Mouse (Mus musculus) CH12.LX (cell line): Measurements from ENCODE around the gene Adgrl3. TPM values are rescaled to one million over a fixed set of nuclear protein-coding genes. Genes with fewer than 3 reads are reported as not detected.

Source experiments
- DNase-seq: peaks from one replicate; pipeline ENCODE4 v3.0.0-alpha.2; 2013; ENCODE audit errors: extremely low read depth
- H3K27ac ChIP-seq: 2 replicates; pipeline ENCODE4 v1.5.1; 2012; ENCODE audit warnings: low read depth, mild to moderate bottlenecking, control low read depth, moderate library complexity; ENCODE audit not compliant: insufficient read depth
- H3K27me3 ChIP-seq: replicated peaks from 2 replicates; pipeline ENCODE3; 2012; ENCODE audit warnings: inconsistent platforms
- H3K36me3 ChIP-seq, 2 experiments: replicated peaks in 1 of 2; 2 replicates each; pipeline versions ENCODE3 to v1.6.1; 2012; ENCODE audit warnings: inconsistent platforms in 1 of 2, low read length in 1 of 2, mild to moderate bottlenecking in 1 of 2, mixed read lengths in 1 of 2, moderate library complexity in 1 of 2; ENCODE audit not compliant: control insufficient read depth in 1 of 2, insufficient read depth in 1 of 2
- H3K4me1 ChIP-seq, 2 experiments: 2 replicates each; pipeline ENCODE4 v1.6.1; 2012; ENCODE audit warnings: inconsistent platforms in 1 of 2, moderate library complexity in 1 of 2; ENCODE audit not compliant: insufficient read depth in 2 of 2, control insufficient read depth in 1 of 2
- H3K4me2 ChIP-seq: 2 replicates; pipeline ENCODE4 v1.6.1; 2012; ENCODE audit warnings: low read depth, mild to moderate bottlenecking, control low read depth; ENCODE audit not compliant: poor library complexity, insufficient read depth, severe bottlenecking
- H3K4me3 ChIP-seq, 3 experiments: fragments of 150-350 bp in 1 of 3; sonication (generic) in 1 of 3; replicated peaks in 1 of 3; 2 replicates each; pipeline versions ENCODE3 to v1.5.1; 2011 to 2012; ENCODE audit warnings: low read depth in 2 of 3, low read length in 2 of 3, mild to moderate bottlenecking in 2 of 3, moderate library complexity in 2 of 3, control low read depth in 1 of 3, improper control_type of control experiment in 1 of 3, inconsistent platforms in 1 of 3, mixed read lengths in 1 of 3; ENCODE audit not compliant: poor library complexity in 1 of 3
- H3K79me2 ChIP-seq: replicated peaks from 2 replicates; pipeline ENCODE4 v1.6.1; 2012; ENCODE audit warnings: mild to moderate bottlenecking, moderate library complexity; ENCODE audit not compliant: control insufficient read depth, poor library complexity, insufficient read depth, severe bottlenecking; ENCODE audit errors: extremely low read depth
- H3K9ac ChIP-seq: 2 replicates; pipeline ENCODE4 v1.6.1; 2012; ENCODE audit warnings: low read depth, mild to moderate bottlenecking, control low read depth, moderate library complexity; ENCODE audit not compliant: insufficient read depth
- H3K9me3 ChIP-seq: replicated peaks from 2 replicates; pipeline ENCODE3; 2012; ENCODE audit warnings: low read length, inconsistent platforms, mixed read lengths
- BHLHE40 ChIP-seq: IDR thresholded peaks from 2 replicates; pipeline ENCODE4 v1.6.1; 2011; ENCODE audit warnings: mild to moderate bottlenecking, low read depth, low read length, improper control_type of control experiment
- CHD1 ChIP-seq: IDR thresholded peaks from 2 replicates; pipeline ENCODE4 v1.6.1; 2012; ENCODE audit warnings: low read depth, low read length, improper control_type of control experiment, inconsistent platforms
- CTCF ChIP-seq, 2 experiments: IDR thresholded peaks in 1 of 2; conservative IDR thresholded peaks in 1 of 2; 2 replicates each; pipeline ENCODE4 v1.5.1; 2011 to 2012; ENCODE audit warnings: low read depth in 2 of 2, low read length in 2 of 2, improper control_type of control experiment in 1 of 2, inconsistent platforms in 1 of 2, mild to moderate bottlenecking in 1 of 2, moderate library complexity in 1 of 2
- ETS1 ChIP-seq: conservative IDR thresholded peaks from 2 replicates; pipeline ENCODE4 v1.6.1; 2012; ENCODE audit warnings: low read depth, mild to moderate bottlenecking, inconsistent platforms, low read length, improper control_type of control experiment, moderate library complexity
- GABPA ChIP-seq: IDR thresholded peaks from 2 replicates; pipeline ENCODE4 v1.6.1; 2012; ENCODE audit warnings: low read depth, low read length, improper control_type of control experiment, inconsistent platforms; ENCODE audit not compliant: insufficient replicate concordance
- JUN ChIP-seq: IDR thresholded peaks from 2 replicates; pipeline ENCODE4 v1.6.1; 2011; ENCODE audit warnings: low read depth, mild to moderate bottlenecking, low read length, improper control_type of control experiment, moderate library complexity; ENCODE audit not compliant: insufficient read depth
- JUND ChIP-seq: conservative IDR thresholded peaks from 2 replicates; pipeline ENCODE4 v1.6.1; 2011; ENCODE audit warnings: low read depth, low read length, improper control_type of control experiment
- KAT2A ChIP-seq: IDR thresholded peaks from 2 replicates; pipeline ENCODE4 v1.6.1; 2012; ENCODE audit warnings: low read length, improper control_type of control experiment, inconsistent platforms; ENCODE audit not compliant: insufficient replicate concordance
- MXI1 ChIP-seq: IDR thresholded peaks from 2 replicates; pipeline ENCODE4 v1.6.1; 2011; ENCODE audit warnings: mild to moderate bottlenecking, low read depth, low read length, improper control_type of control experiment
- NELFE ChIP-seq: IDR thresholded peaks from 2 replicates; pipeline ENCODE4 v1.6.1; 2011; ENCODE audit warnings: low read depth, low read length, improper control_type of control experiment
- NRF1 ChIP-seq: IDR thresholded peaks from 2 replicates; pipeline ENCODE4 v1.6.1; 2014; ENCODE audit warnings: low read depth, mild to moderate bottlenecking, inconsistent platforms, low read length, improper control_type of control experiment, moderate library complexity
- RAD21 ChIP-seq: IDR thresholded peaks from 2 replicates; pipeline ENCODE4 v1.6.1; 2011; ENCODE audit warnings: low read depth, mild to moderate bottlenecking, low read length, improper control_type of control experiment, moderate library complexity
- RCOR1 ChIP-seq: conservative IDR thresholded peaks from 2 replicates; pipeline ENCODE4 v1.6.1; 2012; ENCODE audit warnings: low read depth, mild to moderate bottlenecking, inconsistent platforms, low read length, improper control_type of control experiment
- SIN3A ChIP-seq: IDR thresholded peaks from 2 replicates; pipeline ENCODE4 v1.6.1; 2012; ENCODE audit warnings: low read length, improper control_type of control experiment, inconsistent platforms
- SMC3 ChIP-seq: IDR thresholded peaks from 2 replicates; pipeline ENCODE4 v1.6.1; 2011; ENCODE audit warnings: low read depth, low read length, improper control_type of control experiment
- TBP ChIP-seq: conservative IDR thresholded peaks from 2 replicates; pipeline ENCODE4 v1.6.1; 2011; ENCODE audit warnings: low read depth, low read length, improper control_type of control experiment
- USF2 ChIP-seq: conservative IDR thresholded peaks from 2 replicates; pipeline ENCODE4 v1.6.1; 2011; ENCODE audit warnings: low read depth, low read length, improper control_type of control experiment
- ZKSCAN1 ChIP-seq: IDR thresholded peaks from 2 replicates; pipeline ENCODE4 v1.6.1; 2012; ENCODE audit warnings: low read depth, inconsistent platforms, low read length, improper control_type of control experiment, borderline replicate concordance
- dilution Hi-C: fragments of 300-500 bp; cut with MboI; formaldehyde crosslinking; loops from 2 replicates; pipeline ENCODE4 v1.14.3; 2020; ENCODE audit warnings: low sequenced_read_pairs; ENCODE audit not compliant: extremely low pct_unique_long_range_greater_than_20kb, extremely low pct_ligation_motif_present
- in situ Hi-C: fragments of 300-500 bp; cut with MboI; formaldehyde crosslinking; loops from 3 replicates; pipeline ENCODE4 v1.14.3; 2019; ENCODE audit warnings: low sequenced_read_pairs, low pct_ligation_motif_present, low pct_unique_long_range_greater_than_20kb, mixed read lengths
- polyA plus RNA-seq: library from polyadenylated mRNA; unstranded; fragments of >175 nt; gene quantifications from 2 replicates; pipeline ENCODE4 v1.2.1, GENCODE M21; 2012; ENCODE audit warnings: low read depth; ENCODE audit not compliant: insufficient read length
- total RNA-seq, 2 experiments: library from RNA; depleted of rRNA; stranded (reverse); fragments of 300-350 nt in 1 of 2; fragments of >200 nt in 1 of 2; gene quantifications; 2 replicates each; pipeline ENCODE4 v1.2.3; 2012 to 2014

Gene Adgrl3
- total and polyA plus RNA-seq, 3 experiments, result 0.13 TPM; not detected in 2

- no peaks in the 10 kb centered on the region for H3K36me3 ChIP-seq
- H3K27ac ChIP-seq, result no peak overlapping the region
- H3K9me3 ChIP-seq, result no peaks in the 10 kb centered on the region
- no peak overlapping the region for H3K4me2 ChIP-seq
- H3K79me2 ChIP-seq, result no peaks in the 10 kb centered on the region
- H3K4me1 ChIP-seq, result peaks cover 0 to 5% of the 10 kb centered on the region in 2 experiments; a peak in 1 of 4 replicates
- TF ChIP-seq TBP, result no peak
- TF ChIP-seq MXI1, result no peak
- no peak for TF ChIP-seq BHLHE40
- TF ChIP-seq RAD21, result no peak
- no peak for DNase-seq
- H3K9ac ChIP-seq, result no peak overlapping the region
- no peaks in the 10 kb centered on the region for H3K27me3 ChIP-seq
- in situ Hi-C loops (no loop called here), dilution Hi-C loops (no loop called here)
- no peak overlapping the region for H3K4me3 ChIP-seq
Measured at GRCm38 (mm10) chr5:81474681-81475080, 454.7 kb downstream of the Adgrl3 start.

- no peak for TF ChIP-seq CTCF (conservative IDR thresholded peaks at IDR 0.05 in 1 of 2, IDR thresholded peaks at IDR 0.05 in 1 of 2; ENCODE audit: low read depth in 2 of 2, low read length in 2 of 2)
- TF ChIP-seq NELFE, result no peak
- TF ChIP-seq USF2, result no peak
- TF ChIP-seq RCOR1, result no peak
- no peak for TF ChIP-seq GABPA
- TF ChIP-seq CHD1, result no peak
- TF ChIP-seq RAD21, result no peak
- TF ChIP-seq JUN, result no peak
- no peak for TF ChIP-seq KAT2A
- TF ChIP-seq JUND, result no peak
- no peak for TF ChIP-seq NRF1
- TF ChIP-seq ZKSCAN1, result no peak
- no peak for TF ChIP-seq SIN3A
- no peak for TF ChIP-seq ETS1
- no peak for TF ChIP-seq SMC3
- no peak overlapping the region for H3K4me2 ChIP-seq
- no peaks in the 10 kb centered on the region for H3K79me2 ChIP-seq
- dilution Hi-C loops (no loop called here), in situ Hi-C loops (no loop called here)
- no peak for DNase-seq
- peaks cover 0 to 5% of the 10 kb centered on the region in 2 experiments; a peak in 1 of 4 replicates for H3K4me1 ChIP-seq
- no peaks in the 10 kb centered on the region for H3K27me3 ChIP-seq
- H3K4me3 ChIP-seq, result no peak overlapping the region
- no peaks in the 10 kb centered on the region for H3K9me3 ChIP-seq
- no peak overlapping the region for H3K9ac ChIP-seq
- no peaks in the 10 kb centered on the region for H3K36me3 ChIP-seq
- H3K27ac ChIP-seq, result no peak overlapping the region
Measured at GRCm38 (mm10) chr5:81475406-81475805, 455.5 kb downstream of the Adgrl3 start.
